Mouse (Mus musculus) erythroblast, adult 5-6 weeks (primary cell): Measurements from ENCODE around the gene Poln. TPM values are rescaled to one million over a fixed set of nuclear protein-coding genes. Genes with fewer than 3 reads are reported as not detected.
A peak's percentile ranks its signal among the peaks of the same experiment; 100 is the strongest.

Experiments
- ATAC-seq: replicated peaks from 2 replicates; pipeline ENCODE4 v1.8.0; 2016; ENCODE audit warnings: moderate number of reproducible peaks, mild to moderate bottlenecking, moderate TSS enrichment, inconsistent platforms; ENCODE audit not compliant: poor library complexity, low FRiP score, severe bottlenecking
- total RNA-seq, 2 experiments: library from RNA; stranded (forward) in 1 of 2; stranded (reverse) in 1 of 2; fragments of 150-400 nt in 1 of 2; fragments of 200-764, 138-1000 nt in 1 of 2; gene quantifications; 2 replicates each; pipeline versions ENCODE4 v1.2.3 to v1.2.4; 2015 to 2017; ENCODE audit warnings: low replicate concordance in 2 of 2

Poln gene
- total RNA-seq (2015; ENCODE audit: low replicate concordance): 1.5 and 5.0 TPM in 2 replicates
- 1.3 and 1.7 TPM in 2 replicates for total RNA-seq (2017; ENCODE audit: low replicate concordance)

GRCm38 (mm10) chr5:34168950-34169891 lies at the start of gene Poln, which contains the start of gene Haus3:
TSS of gene Poln (minus strand) at chr5:34169448.
TSS of gene Haus3 (minus strand) at chr5:34169527.
- peak; percentile 98 for ATAC-seq

GRCm38 (mm10) chr5:34218672-34219071 lies 49.4 kb upstream of the Poln start:
- no peak for ATAC-seq

GRCm38 (mm10) chr5:34217756-34218155 lies 48.5 kb upstream of the Poln start:
- no peak for ATAC-seq

GRCm38 (mm10) chr5:34216025-34216424 lies 46.8 kb upstream of the Poln start:
- no peak for ATAC-seq

- no peak for ATAC-seq
Measured at GRCm38 (mm10) chr5:34213659-34214058, 44.4 kb upstream of the Poln start.

- ATAC-seq: peak; percentile 88
Measured at GRCm38 (mm10) chr5:34210279-34210678, 41.0 kb upstream of the Poln start.

- ATAC-seq: no peak
Measured at GRCm38 (mm10) chr5:34207503-34207902, 38.3 kb upstream of the Poln start.

- no peak for ATAC-seq
Measured at GRCm38 (mm10) chr5:34205788-34206187, 36.5 kb upstream of the Poln start.

- no peak for ATAC-seq
Measured at GRCm38 (mm10) chr5:34204911-34205310, 35.7 kb upstream of the Poln start.

GRCm38 (mm10) chr5:34202006-34202405 lies 32.8 kb upstream of the Poln start:
- no peak for ATAC-seq

GRCm38 (mm10) chr5:34201396-34201795 lies 32.1 kb upstream of the Poln start:
- ATAC-seq: no peak

GRCm38 (mm10) chr5:34198615-34199014 lies 29.4 kb upstream of the Poln start:
- no peak for ATAC-seq

- ATAC-seq: no peak
Measured at GRCm38 (mm10) chr5:34197243-34197642, 28.0 kb upstream of the Poln start.

GRCm38 (mm10) chr5:34196423-34196822 lies 27.2 kb upstream of the Poln start:
- ATAC-seq: no peak

- ATAC-seq: no peak
Measured at GRCm38 (mm10) chr5:34195786-34196185, 26.5 kb upstream of the Poln start.

- no peak for ATAC-seq
Measured at GRCm38 (mm10) chr5:34194975-34195662, 25.9 kb upstream of the Poln start.

- ATAC-seq: no peak
Measured at GRCm38 (mm10) chr5:34194426-34194825, 25.2 kb upstream of the Poln start.

GRCm38 (mm10) chr5:34191843-34192242 lies 22.6 kb upstream of the Poln start:
- ATAC-seq: no peak

- ATAC-seq: no peak
Measured at GRCm38 (mm10) chr5:34191021-34191420, 21.8 kb upstream of the Poln start.

- ATAC-seq: no peak
Measured at GRCm38 (mm10) chr5:34189521-34189920, 20.3 kb upstream of the Poln start.

- ATAC-seq: no peak
Measured at GRCm38 (mm10) chr5:34188856-34189255, 19.6 kb upstream of the Poln start.
